Mouse (Mus musculus): Measurements from ENCODE around the gene Gpr15. TPM values are rescaled to one million over a fixed set of nuclear protein-coding genes. Genes with fewer than 3 reads are reported as not detected.

Gpr15 gene
- polyA plus RNA-seq, 1 experiment from 2014 or later: not detected

DNA sequence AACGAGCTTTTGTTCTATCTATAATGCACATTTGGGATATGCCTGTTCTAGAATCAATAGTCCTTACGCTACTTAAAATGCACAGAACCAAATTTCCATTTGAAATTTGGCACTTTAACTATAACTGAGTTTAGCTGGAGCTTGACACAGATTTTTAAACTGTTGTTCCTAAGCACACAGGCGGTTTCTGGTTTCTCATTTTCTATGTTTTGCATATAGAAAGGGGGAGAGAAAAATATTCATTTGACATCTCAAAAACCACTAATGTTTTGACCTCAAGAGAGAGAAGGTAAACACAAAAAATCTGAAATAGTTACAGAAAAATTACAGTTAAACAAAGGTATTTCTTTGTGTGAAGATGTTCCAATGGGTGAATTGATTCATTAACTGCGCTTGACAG, 9.3 kb downstream of the Gpr15 start:
- Histone ChIP-seq H3K27me3 (ENCODE audit: control insufficient read depth, insufficient read depth, low read length) (no peaks in the 10 kb centered on the region), H3K27ac (replicated peaks in 1 of 2; ENCODE audit: control insufficient read depth in 1 of 2, insufficient read depth in 1 of 2, low read depth in 2 of 2, low read length in 2 of 2) (no peak overlapping the region), H3K4me3 (ENCODE audit: control insufficient read depth in 1 of 2, insufficient read depth in 1 of 2, low read depth in 1 of 2, low read length in 2 of 2) (no peak overlapping the region), H3K36me3 (ENCODE audit: control insufficient read depth, insufficient read depth, low read length) (no peaks in the 10 kb centered on the region), H3K4me2 (ENCODE audit: low read length) (no peak overlapping the region), H3K9me3 (ENCODE audit: control insufficient read depth, low read length) (no peaks in the 10 kb centered on the region), H3K9ac (ENCODE audit: low read length) (no peak overlapping the region), H3K4me1 (ENCODE audit: control insufficient read depth in 2 of 2, insufficient read depth in 2 of 2, low read length in 2 of 2) (no peaks in the 10 kb centered on the region)
- 78% methylated on average over 4 of the region's 4 CpGs for WGBS
- no peak for ATAC-seq (ENCODE audit: insufficient number of reproducible peaks, insufficient read depth, low FRiP score, low read depth)

GRCm38 (mm10) chr16:58708601-58709475, 10.0 kb downstream of the Gpr15 start:
- no peaks in the 10 kb centered on the region for H3K27me3 ChIP-seq (ENCODE audit: control insufficient read depth, insufficient read depth, low read length)
- H3K27ac ChIP-seq (replicated peaks in 1 of 2; ENCODE audit: control insufficient read depth in 1 of 2, insufficient read depth in 1 of 2, low read depth in 2 of 2, low read length in 2 of 2): no peak overlapping the region
- H3K9me3 ChIP-seq (ENCODE audit: control insufficient read depth, low read length): no peaks in the 10 kb centered on the region
- no peak overlapping the region for H3K4me3 ChIP-seq (ENCODE audit: control insufficient read depth in 1 of 2, insufficient read depth in 1 of 2, low read depth in 1 of 2, low read length in 2 of 2)
- WGBS: 81% methylated on average over 3 of the region's 3 CpGs
- ATAC-seq (ENCODE audit: insufficient number of reproducible peaks, insufficient read depth, low FRiP score, low read depth): no peak
- H3K4me1 ChIP-seq (ENCODE audit: control insufficient read depth in 2 of 2, insufficient read depth in 2 of 2, low read length in 2 of 2): peaks cover 0 to 5% of the 10 kb centered on the region in 2 experiments; a peak in 2 of 4 replicates
- no peaks in the 10 kb centered on the region for H3K36me3 ChIP-seq (ENCODE audit: control insufficient read depth, insufficient read depth, low read length)
- H3K4me2 ChIP-seq (ENCODE audit: low read length): no peak overlapping the region
- no peak overlapping the region for H3K9ac ChIP-seq (ENCODE audit: low read length)

GRCm38 (mm10) chr16:58707276-58707905, 11.5 kb downstream of the Gpr15 start:
- Histone ChIP-seq H3K4me3 (ENCODE audit: control insufficient read depth in 1 of 2, insufficient read depth in 1 of 2, low read depth in 1 of 2, low read length in 2 of 2) (no peak overlapping the region), H3K4me2 (ENCODE audit: low read length) (no peak overlapping the region), H3K4me1 (ENCODE audit: control insufficient read depth in 2 of 2, insufficient read depth in 2 of 2, low read length in 2 of 2) (peaks cover 2 to 11% of the 10 kb centered on the region in 2 experiments; a peak in 3 of 4 replicates), H3K27ac (replicated peaks in 1 of 2; ENCODE audit: control insufficient read depth in 1 of 2, insufficient read depth in 1 of 2, low read depth in 2 of 2, low read length in 2 of 2) (no peak overlapping the region), H3K9ac (ENCODE audit: low read length) (no peak overlapping the region), H3K9me3 (ENCODE audit: control insufficient read depth, low read length) (no peaks in the 10 kb centered on the region), H3K36me3 (ENCODE audit: control insufficient read depth, insufficient read depth, low read length) (no peaks in the 10 kb centered on the region), H3K27me3 (ENCODE audit: control insufficient read depth, insufficient read depth, low read length) (no peaks in the 10 kb centered on the region)
- WGBS: 88% methylated on average over 4 of the region's 4 CpGs
- no peak for ATAC-seq (ENCODE audit: insufficient number of reproducible peaks, insufficient read depth, low FRiP score, low read depth)

DNA sequence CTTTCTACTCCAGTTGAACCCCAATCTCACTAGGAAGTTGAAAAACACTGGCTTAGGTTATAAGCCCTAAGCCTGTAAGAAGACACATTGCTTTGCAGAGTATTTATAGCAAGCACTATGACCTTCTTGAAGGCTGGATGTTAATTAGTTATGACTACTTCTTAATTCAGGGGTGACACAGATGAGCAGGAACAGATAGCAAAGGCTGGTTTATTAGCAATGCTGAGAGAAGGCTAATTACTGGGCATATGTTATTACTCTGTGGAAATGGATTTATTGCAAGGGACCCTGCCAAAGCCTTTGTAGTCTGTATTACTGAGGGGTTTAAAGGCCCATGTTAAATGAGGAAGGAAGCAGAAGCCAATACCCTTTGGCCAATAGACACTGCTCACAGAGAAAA, 13.9 kb downstream of the Gpr15 start:
- H3K27me3 ChIP-seq (ENCODE audit: control insufficient read depth, insufficient read depth, low read length): no peaks in the 10 kb centered on the region
- no peak overlapping the region for H3K27ac ChIP-seq (replicated peaks in 1 of 2; ENCODE audit: control insufficient read depth in 1 of 2, insufficient read depth in 1 of 2, low read depth in 2 of 2, low read length in 2 of 2)
- ATAC-seq (ENCODE audit: insufficient number of reproducible peaks, insufficient read depth, low FRiP score, low read depth): no peak
- H3K4me2 ChIP-seq (ENCODE audit: low read length): no peak overlapping the region
- H3K9me3 ChIP-seq (ENCODE audit: control insufficient read depth, low read length): no peaks in the 10 kb centered on the region
- H3K36me3 ChIP-seq (ENCODE audit: control insufficient read depth, insufficient read depth, low read length): no peaks in the 10 kb centered on the region
- H3K4me3 ChIP-seq (ENCODE audit: control insufficient read depth in 1 of 2, insufficient read depth in 1 of 2, low read depth in 1 of 2, low read length in 2 of 2): no peak overlapping the region
- H3K9ac ChIP-seq (ENCODE audit: low read length): no peak overlapping the region
- peaks cover 2 to 11% of the 10 kb centered on the region in 2 experiments for H3K4me1 ChIP-seq (ENCODE audit: control insufficient read depth in 2 of 2, insufficient read depth in 2 of 2, low read length in 2 of 2)

DNA sequence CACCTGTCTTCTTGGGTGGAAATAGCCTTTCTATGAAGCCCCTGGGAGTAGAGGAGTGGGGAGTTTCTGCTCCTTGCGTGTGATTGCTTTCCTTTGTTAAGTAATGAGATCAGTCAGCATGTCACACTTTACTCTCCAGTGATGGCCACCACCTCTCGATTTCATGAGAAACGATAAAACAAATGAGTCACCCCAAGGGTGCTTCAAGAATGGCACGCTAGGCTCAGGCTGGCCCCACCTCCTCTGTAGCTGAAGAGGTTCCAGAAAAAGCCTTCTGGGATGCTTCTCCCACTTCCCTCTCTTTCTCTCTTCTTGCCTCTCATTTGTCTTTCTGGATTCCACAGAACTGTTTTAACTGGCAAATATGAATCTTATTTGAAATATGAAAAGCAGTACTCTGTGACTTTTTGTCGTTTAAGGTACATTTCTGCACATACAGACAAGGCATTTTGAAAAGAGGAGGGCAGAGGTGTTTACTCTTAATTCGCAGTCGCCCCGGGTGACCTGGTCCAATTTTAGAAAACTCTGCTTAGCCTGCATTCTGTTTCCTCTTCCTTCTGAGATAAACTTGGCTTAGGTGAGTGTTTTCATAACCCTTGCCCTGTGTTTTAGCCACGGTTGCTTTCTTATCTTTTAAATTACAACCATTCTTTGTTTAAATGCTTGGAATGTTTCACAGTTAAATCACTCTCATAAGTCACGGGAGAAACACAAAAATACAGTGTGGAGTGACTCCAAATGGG, 15.3 kb downstream of the Gpr15 start:
- Histone ChIP-seq H3K4me2 (ENCODE audit: low read length) (peak overlapping the region; percentile 45), H3K27ac (replicated peaks in 1 of 2; ENCODE audit: control insufficient read depth in 1 of 2, insufficient read depth in 1 of 2, low read depth in 2 of 2, low read length in 2 of 2) (peak overlapping the region in 1 of 2 experiments; percentile 22; a peak in 3 of 4 replicates), H3K36me3 (ENCODE audit: control insufficient read depth, insufficient read depth, low read length) (no peaks in the 10 kb centered on the region), H3K4me3 (ENCODE audit: control insufficient read depth in 1 of 2, insufficient read depth in 1 of 2, low read depth in 1 of 2, low read length in 2 of 2) (no peak overlapping the region), H3K27me3 (ENCODE audit: control insufficient read depth, insufficient read depth, low read length) (no peaks in the 10 kb centered on the region), H3K9me3 (ENCODE audit: control insufficient read depth, low read length) (no peaks in the 10 kb centered on the region), H3K4me1 (ENCODE audit: control insufficient read depth in 2 of 2, insufficient read depth in 2 of 2, low read length in 2 of 2) (peaks cover 2 to 11% of the 10 kb centered on the region in 2 experiments), H3K9ac (ENCODE audit: low read length) (no peak overlapping the region)
- WGBS: 7% methylated on average over 10 of the region's 10 CpGs
- ATAC-seq (ENCODE audit: insufficient number of reproducible peaks, insufficient read depth, low FRiP score, low read depth): no peak

DNA sequence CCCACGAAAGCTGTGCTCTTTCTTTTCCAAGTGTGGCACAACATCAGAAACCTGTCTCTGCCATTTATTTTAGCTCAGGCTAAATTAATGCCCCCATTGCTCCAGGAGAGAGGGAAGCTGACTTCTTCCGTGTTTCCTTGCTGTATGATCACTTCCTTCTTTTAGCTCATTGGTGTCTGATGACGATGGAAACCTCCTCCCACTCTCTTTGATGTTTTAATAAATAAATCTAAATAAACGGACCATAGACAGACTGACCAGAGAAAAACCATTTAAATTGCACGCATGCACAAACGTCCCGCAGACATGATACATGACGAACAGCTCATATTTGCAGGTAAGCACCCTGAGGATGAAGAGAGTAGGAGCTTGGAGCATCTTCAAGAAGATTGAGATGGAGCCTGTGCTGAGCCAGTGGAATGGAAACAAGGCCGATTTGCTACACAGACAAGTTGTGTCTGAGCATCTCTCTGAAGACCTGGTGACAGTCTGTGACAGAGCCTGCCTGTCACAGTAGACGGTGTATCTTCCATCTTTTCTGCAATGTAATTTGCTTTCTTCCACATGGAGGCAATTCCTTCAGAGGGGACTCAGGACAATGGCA, 16.4 kb downstream of the Gpr15 start:
- H3K27ac ChIP-seq (replicated peaks in 1 of 2; ENCODE audit: control insufficient read depth in 1 of 2, insufficient read depth in 1 of 2, low read depth in 2 of 2, low read length in 2 of 2): no peak overlapping the region
- H3K27me3 ChIP-seq (ENCODE audit: control insufficient read depth, insufficient read depth, low read length): no peaks in the 10 kb centered on the region
- H3K4me1 ChIP-seq (ENCODE audit: control insufficient read depth in 2 of 2, insufficient read depth in 2 of 2, low read length in 2 of 2): peaks cover 2 to 11% of the 10 kb centered on the region in 2 experiments
- ATAC-seq (ENCODE audit: insufficient number of reproducible peaks, insufficient read depth, low FRiP score, low read depth): no peak
- no peak overlapping the region for H3K9ac ChIP-seq (ENCODE audit: low read length)
- H3K4me2 ChIP-seq (ENCODE audit: low read length): no peak overlapping the region
- H3K36me3 ChIP-seq (ENCODE audit: control insufficient read depth, insufficient read depth, low read length): no peaks in the 10 kb centered on the region
- no peaks in the 10 kb centered on the region for H3K9me3 ChIP-seq (ENCODE audit: control insufficient read depth, low read length)
- H3K4me3 ChIP-seq (ENCODE audit: control insufficient read depth in 1 of 2, insufficient read depth in 1 of 2, low read depth in 1 of 2, low read length in 2 of 2): no peak overlapping the region
- WGBS: 75% methylated on average over 10 of the region's 10 CpGs

GRCm38 (mm10) chr16:58701779-58702178, 17.1 kb downstream of the Gpr15 start:
- 45% methylated on average over 6 of the region's 6 CpGs for WGBS
- peaks cover 2 to 11% of the 10 kb centered on the region in 2 experiments for H3K4me1 ChIP-seq (ENCODE audit: control insufficient read depth in 2 of 2, insufficient read depth in 2 of 2, low read length in 2 of 2)
- H3K27me3 ChIP-seq (ENCODE audit: control insufficient read depth, insufficient read depth, low read length): no peaks in the 10 kb centered on the region
- H3K36me3 ChIP-seq (ENCODE audit: control insufficient read depth, insufficient read depth, low read length): no peaks in the 10 kb centered on the region
- H3K4me3 ChIP-seq (ENCODE audit: control insufficient read depth in 1 of 2, insufficient read depth in 1 of 2, low read depth in 1 of 2, low read length in 2 of 2): no peak overlapping the region
- ATAC-seq (ENCODE audit: insufficient number of reproducible peaks, insufficient read depth, low FRiP score, low read depth): no peak
- H3K27ac ChIP-seq (replicated peaks in 1 of 2; ENCODE audit: control insufficient read depth in 1 of 2, insufficient read depth in 1 of 2, low read depth in 2 of 2, low read length in 2 of 2): no peak overlapping the region
- no peak overlapping the region for H3K9ac ChIP-seq (ENCODE audit: low read length)
- H3K4me2 ChIP-seq (ENCODE audit: low read length): no peak overlapping the region
- H3K9me3 ChIP-seq (ENCODE audit: control insufficient read depth, low read length): no peaks in the 10 kb centered on the region
